In genomic region chrX:129765378-129765777, GRCm38 (mm10) we compare ENCODE assay signal across 21 mouse cellular contexts. TPM values are rescaled to one million over a fixed set of nuclear protein-coding genes. Genes with fewer than 3 reads are reported as not detected.
DNase-seq lines count a peak whose midpoint lies in the region; ATAC-seq and TF ChIP-seq lines count a peak whose summit lies in the region.
"Had no signal": no experiment of that assay in that cellular context is flagged by ENCODE, and none has a peak within 500 bp of the region (broad histone marks: within the 10 kb centered on the region; RNA-seq: fewer than 3 reads in every experiment).

No protein-coding gene starts in this region.

- no peak for TF ChIP-seq CTCF in heart, postnatal 0 days (IDR thresholded peaks at IDR 0.05; ENCODE audit: low read depth)
- TF ChIP-seq CTCF in cortical plate, adult 2 months (IDR thresholded peaks at IDR 0.05; ENCODE audit: extremely low read depth, insufficient read depth, low read length) = no peak

- no peak overlapping the region for H3K9ac ChIP-seq in heart, postnatal 0 days (replicated peaks; ENCODE audit: low read depth, low read length)
- H3K9ac ChIP-seq in neural tube, embryonic 15.5 days (replicated peaks) = no peak overlapping the region
- H3K9ac ChIP-seq: forebrain, embryonic 15.5 days; heart, embryonic 13.5 days; liver, embryonic 13.5 days; neural tube, embryonic 13.5 days had no signal

- no peak for TF ChIP-seq POLR2A in cortical plate, adult 2 months (IDR thresholded peaks at IDR 0.05; ENCODE audit: extremely low read depth, insufficient read depth, low read length)

- 62% methylated on average over 2 of the region's 2 CpGs for WGBS in heart, postnatal 0 days
- whole genome bisulfite sequencing in heart, embryonic 10.5 days = 84% methylated on average over 2 of the region's 2 CpGs
- 64% methylated on average over 2 of the region's 2 CpGs for WGBS in neural tube, embryonic 15.5 days

- no peaks in the 10 kb centered on the region for H3K9me3 ChIP-seq in heart, postnatal 0 days (replicated peaks; ENCODE audit: control insufficient read depth, low read length)
- no peaks in the 10 kb centered on the region for H3K9me3 ChIP-seq in heart, embryonic 10.5 days
- no peaks in the 10 kb centered on the region for H3K9me3 ChIP-seq in neural tube, embryonic 15.5 days (replicated peaks)
- H3K9me3 ChIP-seq: embryonic facial prominence, embryonic 10.5 days; forebrain, embryonic 15.5 days; heart, embryonic 13.5 days; hindbrain, embryonic 10.5 days; liver, embryonic 13.5 days; neural tube, embryonic 13.5 days had no signal

- H3K4me1 ChIP-seq in heart, postnatal 0 days (ENCODE audit: control insufficient read depth, insufficient read depth) = no peaks in the 10 kb centered on the region
- no peaks in the 10 kb centered on the region for H3K4me1 ChIP-seq in heart, embryonic 10.5 days
- H3K4me1 ChIP-seq in cortical plate, adult 2 months (ENCODE audit: control insufficient read depth, insufficient read depth, low read length) = no peaks in the 10 kb centered on the region; the same call in 1 of the 2 replicates
- H3K4me1 ChIP-seq in neural tube, embryonic 15.5 days = no peaks in the 10 kb centered on the region
- H3K4me1 ChIP-seq: embryonic facial prominence, embryonic 10.5 days; forebrain, embryonic 15.5 days; heart, embryonic 13.5 days; hindbrain, embryonic 10.5 days; liver, embryonic 13.5 days; neural tube, embryonic 13.5 days had no signal

- peak overlapping the region; percentile 55 for H3K27ac ChIP-seq in heart, postnatal 0 days (ENCODE audit: low read depth)
- no peak overlapping the region for H3K27ac ChIP-seq in heart, embryonic 10.5 days
- peak overlapping the region; percentile 71; the same call in 1 of the 2 replicates for H3K27ac ChIP-seq in cortical plate, adult 2 months (ENCODE audit: insufficient read depth, low read length)
- H3K27ac ChIP-seq in neural tube, embryonic 15.5 days (replicated peaks) = no peak overlapping the region
- H3K27ac ChIP-seq: embryonic facial prominence, embryonic 10.5 days; forebrain, embryonic 15.5 days; heart, embryonic 13.5 days; hindbrain, embryonic 10.5 days; liver, embryonic 13.5 days; neural tube, embryonic 13.5 days had no signal

- TF ChIP-seq EP300 in heart, postnatal 0 days (IDR thresholded peaks at IDR 0.05; ENCODE audit: low read depth) = no peak

- H3K4me3 ChIP-seq in heart, postnatal 0 days (ENCODE audit: low read depth, low read length) = no peak overlapping the region
- no peak overlapping the region for H3K4me3 ChIP-seq in heart, embryonic 10.5 days
- no peak overlapping the region for H3K4me3 ChIP-seq in cortical plate, adult 2 months (ENCODE audit: insufficient read depth, low read length)
- H3K4me3 ChIP-seq in neural tube, embryonic 15.5 days (replicated peaks) = no peak overlapping the region
- H3K4me3 ChIP-seq: embryonic facial prominence, embryonic 10.5 days; erythroblast, embryonic 14.5 days; forebrain, embryonic 15.5 days; heart, embryonic 13.5 days; hindbrain, embryonic 10.5 days; liver, embryonic 13.5 days; neural tube, embryonic 13.5 days had no signal

- H3K27me3 ChIP-seq in heart, postnatal 0 days (ENCODE audit: control insufficient read depth, insufficient read depth, low read length) = no peaks in the 10 kb centered on the region
- H3K27me3 ChIP-seq in heart, embryonic 10.5 days (ENCODE audit: insufficient read depth, poor library complexity, severe bottlenecking) = no peaks in the 10 kb centered on the region
- no peaks in the 10 kb centered on the region for H3K27me3 ChIP-seq in neural tube, embryonic 15.5 days (replicated peaks)
- H3K27me3 ChIP-seq: forebrain, embryonic 15.5 days; heart, embryonic 13.5 days; liver, embryonic 13.5 days; neural tube, embryonic 13.5 days had no signal

- ATAC-seq in heart, postnatal 0 days (ENCODE audit: insufficient read depth, low read depth) = no peak
- peak; percentile 47; the same call in 1 of the 2 replicates for ATAC-seq in megakaryocyte, adult 5-6 weeks (ENCODE audit: poor library complexity, severe bottlenecking)
- no peak for ATAC-seq in neural tube, embryonic 15.5 days (ENCODE audit: low FRiP score)
- ATAC-seq in CD4-positive, CD25-positive, alpha-beta regulatory T cell, adult 4 months = no peak
- ATAC-seq: forebrain, embryonic 15.5 days; intestine, embryonic 16.5 days had no signal

- no peak overlapping the region for H3K4me2 ChIP-seq in heart, postnatal 0 days (ENCODE audit: low read depth, low read length)
- no peak overlapping the region for H3K4me2 ChIP-seq in neural tube, embryonic 15.5 days
- H3K4me2 ChIP-seq: forebrain, embryonic 15.5 days; heart, embryonic 13.5 days; liver, embryonic 13.5 days; neural tube, embryonic 13.5 days had no signal

- H3K36me3 ChIP-seq in heart, postnatal 0 days (replicated peaks; ENCODE audit: control insufficient read depth, insufficient read depth, low read length) = no peaks in the 10 kb centered on the region
- H3K36me3 ChIP-seq in heart, embryonic 10.5 days = no peaks in the 10 kb centered on the region
- no peaks in the 10 kb centered on the region for H3K36me3 ChIP-seq in neural tube, embryonic 15.5 days
- H3K36me3 ChIP-seq: embryonic facial prominence, embryonic 10.5 days; forebrain, embryonic 15.5 days; heart, embryonic 13.5 days; hindbrain, embryonic 10.5 days; liver, embryonic 13.5 days; neural tube, embryonic 13.5 days had no signal

- DNase-seq in heart, postnatal 0 days (ENCODE audit: low spot score) = no peak
- DNase-seq in heart, embryonic 10.5 days (ENCODE audit: low spot score) = no peak
- peak; percentile 30 to 43 for DNase-seq in layer of hippocampus, adult 8-10 months (ENCODE audit: low spot score in 2 of 2)
- DNase-seq: adrenal gland, adult 8-10 months; cerebellum, adult 8-10 months; gastrocnemius, postnatal 36 days; liver, embryonic 13.5 days; spleen, adult 18-20 months; thymus, postnatal 4 days had no signal

RNA-seq across cellular contexts. Expression of gene Diaph2, which starts 15.8 kb away (rescaled TPM):
- total RNA-seq in heart, postnatal 0 days (2014; rRNA removed; ENCODE audit: low replicate concordance) = 4.9 and 9.5 TPM in 2 replicates
- polyA plus RNA-seq in heart, postnatal 0 days (2015; fragmentation: Nextera tagmentation; extraction: Ambion mirVana) = 4.5 and 4.8 TPM in 2 replicates
- 4.4 and 5.0 TPM in 2 replicates for polyA plus RNA-seq in heart, embryonic 10.5 days (2016; fragmentation: Nextera tagmentation; extraction: Ambion mirVana)
- polyA plus RNA-seq in cortical plate, adult 2 months (2012; rRNA removed) = 8.3 and 9.2 TPM in 2 replicates
- 10 to 100 TPM; 23.1 to 28.6 (median 26.1) TPM for total RNA-seq in layer of hippocampus, adult 8-10 months (2022)
- 71.5 and 75.0 TPM in 2 replicates for total RNA-seq in megakaryocyte, adult 5-6 weeks (2015)
- total RNA-seq in megakaryocyte, adult 5-6 weeks (2017) = 33.8 and 36.5 TPM in 2 replicates
- 3.0 and 4.4 TPM in 2 replicates for polyA plus RNA-seq in neural tube, embryonic 15.5 days (2015; fragmentation: Nextera tagmentation; extraction: Ambion mirVana)
- 1 to 10 TPM; 4.1 to 5.8 TPM for polyA plus RNA-seq in CD4-positive, CD25-positive, alpha-beta regulatory T cell, adult 4 months (2017; shearing (Covaris generic))
- total RNA-seq: MEL had no signal
- polyA plus RNA-seq: erythroblast, embryonic 14.5 days had no signal

Comparison
In these comparisons a context has a peak if more than half of its experiments do, and no peak if none do; other contexts are left out.
1. H3K27ac ChIP-seq: peak in heart, postnatal 0 days (single experiment) and cortical plate, adult 2 months (single experiment); none in heart, embryonic 10.5 days (single experiment) and neural tube, embryonic 15.5 days (single experiment).
2. DNase-seq: peak in layer of hippocampus, adult 8-10 months (2 of 2); none in heart, postnatal 0 days (single experiment) and heart, embryonic 10.5 days (single experiment).